Mouse (Mus musculus) 3T3-L1 (cell line): Measurements from ENCODE around the gene Fgf10.

Experiments
- DNase-seq: peaks from one replicate; pipeline ENCODE4 v3.0.0-alpha.2; 2015; ENCODE audit warnings: low read depth, low spot score

Gene Fgf10

DNA sequence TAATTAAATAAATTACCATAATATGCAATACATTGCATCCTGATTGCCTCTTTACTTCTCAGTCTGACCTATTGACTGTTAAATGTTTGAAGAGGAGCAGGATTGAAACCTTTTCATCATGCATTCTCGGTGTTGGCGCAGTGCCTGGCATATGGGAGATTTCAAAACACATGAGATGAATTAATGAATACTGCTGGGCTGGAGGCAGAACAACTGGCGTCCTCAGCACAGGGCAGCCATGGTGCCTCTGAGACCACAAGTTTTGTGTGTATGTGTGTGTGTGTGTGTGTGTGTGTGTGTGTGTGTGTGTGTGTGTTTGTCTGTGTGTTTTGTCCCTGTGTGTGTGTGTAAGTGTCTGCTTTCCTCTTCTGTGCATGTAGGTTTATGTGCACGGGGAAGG is 165.5 kb downstream of the Fgf10 start:
- DNase-seq: peak; percentile 47
